Mouse (Mus musculus) stomach, postnatal 0 days (tissue): Measurements from ENCODE around the gene Pno1. TPM values are rescaled to one million over a fixed set of nuclear protein-coding genes. Genes with fewer than 3 reads are reported as not detected.

Experiments
- ATAC-seq: fragments of 200-750 bp; cut with Nextera tagmentation; 2 replicates; pipeline ENCODE4 v1.8.0; 2017; ENCODE audit not compliant: low FRiP score, low TSS enrichment
- DNase-seq: peaks from one replicate; pipeline ENCODE4 v3.0.0-alpha.2; 2016; ENCODE audit warnings: low spot score
- H3K27ac ChIP-seq: fragments of 300-500 bp; sonication (generic); replicated peaks from 2 replicates; pipeline ENCODE4 v1.5.1; 2014; ENCODE audit warnings: mild to moderate bottlenecking, control low read depth
- H3K27me3 ChIP-seq: fragments of 300-500 bp; sonication (generic); 2 replicates; pipeline ENCODE4 v1.6.1; 2014; ENCODE audit warnings: low read length; ENCODE audit not compliant: control insufficient read depth, insufficient read depth
- H3K36me3 ChIP-seq: fragments of 300-500 bp; sonication (generic); 2 replicates; pipeline ENCODE4 v1.6.1; 2014; ENCODE audit warnings: low read length, mixed read lengths; ENCODE audit not compliant: control insufficient read depth, insufficient read depth
- H3K4me1 ChIP-seq: fragments of 300-500 bp; sonication (generic); replicated peaks from 2 replicates; pipeline ENCODE4 v1.6.1; 2014; ENCODE audit warnings: antibody characterized with exemption; ENCODE audit not compliant: control insufficient read depth, insufficient read depth
- H3K4me2 ChIP-seq: fragments of 300-500 bp; sonication (generic); replicated peaks from 2 replicates; pipeline ENCODE4 v1.6.1; 2014; ENCODE audit warnings: low read depth, mild to moderate bottlenecking, control low read depth, moderate library complexity
- H3K4me3 ChIP-seq: fragments of 300-500 bp; sonication (generic); 2 replicates; pipeline ENCODE4 v1.5.1; 2014; ENCODE audit warnings: low read depth, low read length, control low read depth
- H3K9ac ChIP-seq: fragments of 300-500 bp; sonication (generic); 2 replicates; pipeline ENCODE4 v1.6.1; 2014; ENCODE audit warnings: mild to moderate bottlenecking, low read length, control low read depth, mixed read lengths
- H3K9me3 ChIP-seq: fragments of 300-500 bp; sonication (generic); 2 replicates; pipeline ENCODE4 v1.6.1; 2016; ENCODE audit warnings: low read length; ENCODE audit not compliant: control insufficient read depth
- CTCF ChIP-seq: IDR thresholded peaks from 2 replicates; pipeline ENCODE4 v1.5.1; 2016; ENCODE audit warnings: antibody characterized with exemption, low read depth, mild to moderate bottlenecking, moderate library complexity
- EP300 ChIP-seq: optimal IDR thresholded peaks from 2 replicates; pipeline ENCODE3; 2016; ENCODE audit warnings: antibody characterized with exemption
- WGBS: fragments of 180-500 bp; shearing (Covaris S2); extraction: QIAGEN DNeasy Blood & Tissue Kit; methylation state at CpG from one replicate; pipeline ENCODE4 v1.1.7; 2014; 5-methylcytosine and 5-hydroxymethylcytosine counted together
- polyA plus RNA-seq: library from polyadenylated mRNA; unstranded; fragments of >200 nt; fragmentation: Nextera tagmentation; extraction: Ambion mirVana; gene quantifications from 2 replicates; pipeline ENCODE4 v1.2.1, GENCODE M21; 2015

Gene Pno1
- polyA plus RNA-seq, 1 experiment from 2014 or later = 60.4 TPM

- Histone ChIP-seq H3K4me2 (peak within 1 kb of the TSS; percentile 75), H3K4me1 (peaks cover 2% of the 10 kb centered on the region; the same call in 1 of the 2 replicates), H3K9me3 (no peaks in the 10 kb centered on the region), H3K27ac (peak within 1 kb of the TSS; percentile 98), H3K27me3 (no peaks in the 10 kb centered on the region), H3K36me3 (no peaks in the 10 kb centered on the region), H3K9ac (peak within 1 kb of the TSS; percentile 99), H3K4me3 (peak within 1 kb of the TSS; percentile 100)
- TF ChIP-seq CTCF (peak; percentile 25), EP300 (peak; percentile 39)
- under 1% methylated on average over 75 of the region's 89 CpGs for WGBS
- DNase-seq (peak; percentile 97), ATAC-seq (peak; percentile 99)
Observed at GRCm38 (mm10) chr11:17158858-17159737, 52.3 kb downstream of the Pno1 start, which contains the start of gene Ppp3r1. Gene Ppp3r1, plus strand, starts transcription at chr11:17159263.

Other genes starting within 250 kb of the Pno1 start
- 15.1 and 15.9 TPM in 2 replicates for gene Cnrip1, start 160.0 kb downstream of the Pno1 start, polyA plus RNA-seq
- gene Plek, start 159.2 kb downstream of the Pno1 start, polyA plus RNA-seq = 0.93 and 0.98 TPM in 2 replicates
- gene Ppp3r1, start 52.3 kb downstream of the Pno1 start, polyA plus RNA-seq = 76.9 and 77.9 TPM in 2 replicates
- gene Wdr92, start 29.5 kb downstream of the Pno1 start, polyA plus RNA-seq = 16.2 and 16.6 TPM in 2 replicates
- 85.7 and 89.1 TPM in 2 replicates for gene C1d, start 46.0 kb upstream of the Pno1 start, polyA plus RNA-seq